Mouse (Mus musculus) ES-E14 (cell line): ENCODE results near the gene Fam13a.

Experiments used
- CHD2 ChIP-seq: IDR thresholded peaks from 2 replicates; pipeline ENCODE4 v1.6.1; 2014; ENCODE audit warnings: mild to moderate bottlenecking, low read depth, low read length, inconsistent platforms
- HCFC1 ChIP-seq: IDR thresholded peaks from 2 replicates; pipeline ENCODE4 v1.6.1; 2012; ENCODE audit warnings: low read length, inconsistent platforms, borderline replicate concordance; ENCODE audit not compliant: insufficient read depth
- MAFK ChIP-seq: IDR thresholded peaks from 2 replicates; pipeline ENCODE4 v1.6.1; 2014; ENCODE audit warnings: mild to moderate bottlenecking, low read depth, low read length, inconsistent platforms; ENCODE audit not compliant: insufficient read depth
- ZC3H11A ChIP-seq: IDR thresholded peaks from 2 replicates; pipeline ENCODE4 v1.6.1; 2012; ENCODE audit warnings: low read depth, mild to moderate bottlenecking, inconsistent platforms, low read length, borderline replicate concordance
- ZNF384 ChIP-seq: IDR thresholded peaks from 2 replicates; pipeline ENCODE4 v1.6.1; 2012; ENCODE audit warnings: low read depth, low read length, inconsistent platforms

- TF ChIP-seq ZC3H11A (no peak), HCFC1 (no peak), ZNF384 (no peak), MAFK (no peak), CHD2 (no peak)
Measured at GRCm38 (mm10) chr6:58946840-58947239, 77.5 kb downstream of the Fam13a start.
